In genomic region chr2:5314530-5315166, GRCm38 (mm10) we compare ENCODE assay signal across 8 mouse cellular contexts.
DNase-seq lines count a peak whose midpoint lies in the region; ATAC-seq and TF ChIP-seq lines count a peak whose summit lies in the region.
"Had no signal": no experiment of that assay in that cellular context is flagged by ENCODE, and none has a peak within 500 bp of the region (broad histone marks: within the 10 kb centered on the region; RNA-seq: fewer than 3 reads in every experiment).

No protein-coding gene starts in this region.

- H3K9ac ChIP-seq in embryonic facial prominence, embryonic 15.5 days = no peak overlapping the region
- no peak overlapping the region for H3K9ac ChIP-seq in intestine, embryonic 15.5 days
- H3K9ac ChIP-seq in neural tube, embryonic 14.5 days (replicated peaks; ENCODE audit: low read depth, low read length) = no peak overlapping the region

- 22% methylated on average over 9 of the region's 9 CpGs for WGBS in embryonic facial prominence, embryonic 15.5 days
- WGBS in intestine, embryonic 15.5 days = 28% methylated on average over 9 of the region's 9 CpGs
- 14% methylated on average over 9 of the region's 9 CpGs for WGBS in neural tube, embryonic 14.5 days
- WGBS in thymus, adult 2 months = 93% methylated on average over 9 of the region's 9 CpGs

- no peaks in the 10 kb centered on the region for H3K27me3 ChIP-seq in embryonic facial prominence, embryonic 15.5 days
- no peaks in the 10 kb centered on the region for H3K27me3 ChIP-seq in intestine, embryonic 15.5 days (replicated peaks)
- H3K27me3 ChIP-seq in neural tube, embryonic 14.5 days (ENCODE audit: control insufficient read depth, insufficient read depth, low read length) = no peaks in the 10 kb centered on the region
- no peaks in the 10 kb centered on the region for H3K27me3 ChIP-seq in thymus, adult 2 months (ENCODE audit: control insufficient read depth, insufficient read depth, low read length)

- TF ChIP-seq POLR2A in thymus, adult 2 months (IDR thresholded peaks at IDR 0.05; ENCODE audit: control insufficient read depth, extremely low read depth, insufficient read depth, low read length, poor library complexity) = no peak

- H3K4me1 ChIP-seq in embryonic facial prominence, embryonic 15.5 days = 0 out of 2 replicates have a peak, but pooled peaks cover 3% of the 10 kb centered on the region
- H3K4me1 ChIP-seq in intestine, embryonic 15.5 days (replicated peaks) = peaks cover 21% of the 10 kb centered on the region
- peaks cover 4% of the 10 kb centered on the region; the same call in 1 of the 2 replicates for H3K4me1 ChIP-seq in neural tube, embryonic 14.5 days (ENCODE audit: control insufficient read depth, insufficient read depth, low read length)
- H3K4me1 ChIP-seq in thymus, adult 2 months (replicated peaks; ENCODE audit: control insufficient read depth, insufficient read depth, low read length) = no peaks in the 10 kb centered on the region

- H3K4me2 ChIP-seq in embryonic facial prominence, embryonic 15.5 days (replicated peaks) = no peak overlapping the region
- H3K4me2 ChIP-seq in intestine, embryonic 15.5 days (replicated peaks) = no peak overlapping the region
- no peak overlapping the region for H3K4me2 ChIP-seq in neural tube, embryonic 14.5 days (ENCODE audit: low read depth, low read length)

- no peak for TF ChIP-seq CTCF in thymus, adult 2 months (IDR thresholded peaks at IDR 0.05; ENCODE audit: borderline replicate concordance, control insufficient read depth, extremely low read depth, insufficient read depth, low read length, poor library complexity)

- H3K27ac ChIP-seq in embryonic facial prominence, embryonic 15.5 days (replicated peaks) = 0 out of 2 replicates have a peak overlapping the region, but pooled peaks have one; percentile 7
- H3K27ac ChIP-seq in intestine, embryonic 15.5 days = peak overlapping the region; percentile 18; the same call in 1 of the 2 replicates
- 0 out of 2 replicates have a peak overlapping the region, but pooled peaks have one; percentile 48 for H3K27ac ChIP-seq in neural tube, embryonic 14.5 days (ENCODE audit: low read depth, low read length)
- no peak overlapping the region for H3K27ac ChIP-seq in thymus, adult 2 months (ENCODE audit: control insufficient read depth, insufficient read depth, low read length)

- peaks cover 2% of the 10 kb centered on the region; the same call in 1 of the 2 replicates for H3K36me3 ChIP-seq in embryonic facial prominence, embryonic 15.5 days
- H3K36me3 ChIP-seq in intestine, embryonic 15.5 days = no peaks in the 10 kb centered on the region
- no peaks in the 10 kb centered on the region for H3K36me3 ChIP-seq in neural tube, embryonic 14.5 days (ENCODE audit: control insufficient read depth, insufficient read depth, low read length)
- H3K36me3 ChIP-seq in thymus, adult 2 months (ENCODE audit: control insufficient read depth, insufficient read depth, low read length) = peaks cover 17% of the 10 kb centered on the region

- ATAC-seq in embryonic facial prominence, embryonic 15.5 days (ENCODE audit: insufficient number of reproducible peaks, low FRiP score, low TSS enrichment, low read depth) = no peak
- no peak for ATAC-seq in intestine, embryonic 15.5 days
- peak; percentile 68; the same call in 1 of the 2 replicates for ATAC-seq in neural tube, embryonic 14.5 days (ENCODE audit: low read depth)

- no peaks in the 10 kb centered on the region for H3K9me3 ChIP-seq in embryonic facial prominence, embryonic 15.5 days (replicated peaks)
- H3K9me3 ChIP-seq in intestine, embryonic 15.5 days = no peaks in the 10 kb centered on the region
- H3K9me3 ChIP-seq in neural tube, embryonic 14.5 days (ENCODE audit: control insufficient read depth, low read length) = no peaks in the 10 kb centered on the region

- peak; percentile 77 for DNase-seq in embryo, embryonic 10.5 days (ENCODE audit: low spot score)
- no peak for DNase-seq in cerebellum, adult 11-12 months
- no peak for DNase-seq in thymus, adult 2 months
- no peak for DNase-seq in cerebellum, adult 18-20 months
- DNase-seq: thymus, postnatal 4 days had no signal

- no peak overlapping the region for H3K4me3 ChIP-seq in embryonic facial prominence, embryonic 15.5 days (replicated peaks)
- no peak overlapping the region for H3K4me3 ChIP-seq in intestine, embryonic 15.5 days (replicated peaks)
- no peak overlapping the region for H3K4me3 ChIP-seq in neural tube, embryonic 14.5 days (ENCODE audit: low read depth, low read length)
- no peak overlapping the region for H3K4me3 ChIP-seq in thymus, adult 2 months (ENCODE audit: control insufficient read depth, insufficient read depth, low read length)
